Mouse (Mus musculus) kidney, embryonic 14.5 days (tissue): ENCODE data around the gene Aff1. TPM values are rescaled to one million over a fixed set of nuclear protein-coding genes. Genes with fewer than 3 reads are reported as not detected.
A peak's percentile ranks its signal among the peaks of the same experiment; 100 is the strongest.

Source experiments
- ATAC-seq: fragments of 200-750 bp; cut with Nextera tagmentation; 2 replicates; pipeline ENCODE4 v1.8.0; 2017; ENCODE audit warnings: moderate number of reproducible peaks, mild to moderate bottlenecking, moderate TSS enrichment, moderate library complexity; ENCODE audit not compliant: low FRiP score, low TSS enrichment
- H3K27ac ChIP-seq: fragments of 300-500 bp; sonication (generic); 2 replicates; pipeline ENCODE4 v1.5.1; 2014; ENCODE audit warnings: low read depth, mild to moderate bottlenecking, low read length, moderate library complexity, mixed read lengths
- H3K27me3 ChIP-seq: fragments of 300-500 bp; sonication (generic); 2 replicates; pipeline ENCODE4 v1.6.1; 2014; ENCODE audit warnings: mild to moderate bottlenecking, low read length; ENCODE audit not compliant: control insufficient read depth, insufficient read depth
- H3K36me3 ChIP-seq: fragments of 300-500 bp; sonication (generic); 2 replicates; pipeline ENCODE4 v1.6.1; 2014; ENCODE audit warnings: low read length, mixed read lengths; ENCODE audit not compliant: control insufficient read depth, insufficient read depth
- H3K4me1 ChIP-seq: fragments of 300-500 bp; sonication (generic); 2 replicates; pipeline ENCODE4 v1.6.1; 2014; ENCODE audit warnings: low read length, mixed read lengths; ENCODE audit not compliant: control insufficient read depth, insufficient read depth
- H3K4me2 ChIP-seq: fragments of 300-500 bp; sonication (generic); replicated peaks from 2 replicates; pipeline ENCODE4 v1.6.1; 2014; ENCODE audit warnings: low read depth, mild to moderate bottlenecking, low read length
- H3K4me3 ChIP-seq: fragments of 300-500 bp; sonication (generic); 2 replicates; pipeline ENCODE4 v1.5.1; 2014; ENCODE audit warnings: mild to moderate bottlenecking, low read length
- H3K9ac ChIP-seq: fragments of 300-500 bp; sonication (generic); 2 replicates; pipeline ENCODE4 v1.6.1; 2014; ENCODE audit warnings: low read depth, mild to moderate bottlenecking, low read length, moderate library complexity
- H3K9me3 ChIP-seq: fragments of 300-500 bp; sonication (generic); 2 replicates; pipeline ENCODE4 v1.6.1; 2016; ENCODE audit warnings: low read length; ENCODE audit not compliant: control insufficient read depth
- WGBS: fragments of 180-500 bp; shearing (Covaris S2); extraction: QIAGEN DNeasy Blood & Tissue Kit; methylation state at CpG from one replicate; pipeline ENCODE4 v1.1.7; 2014; 5-methylcytosine and 5-hydroxymethylcytosine counted together
- polyA plus RNA-seq: library from polyadenylated mRNA; unstranded; fragments of >200 nt; fragmentation: Nextera tagmentation; extraction: Ambion mirVana; gene quantifications from 2 replicates; pipeline ENCODE4 v1.2.1, GENCODE M21; 2014

Gene Aff1
- polyA plus RNA-seq, 1 experiment from 2014 or later = 14.4 TPM

- Histone ChIP-seq H3K27me3 (no peaks in the 10 kb centered on the region), H3K4me3 (no peak overlapping the region), H3K4me2 (no peak overlapping the region), H3K9me3 (no peaks in the 10 kb centered on the region), H3K27ac (no peak overlapping the region), H3K36me3 (no peaks in the 10 kb centered on the region), H3K9ac (no peak overlapping the region), H3K4me1 (peaks cover 16% of the 10 kb centered on the region; the same call in 1 of the 2 replicates)
- no peak for ATAC-seq
- WGBS = 96% methylated on average over 3 of the region's 3 CpGs
Measured at GRCm38 (mm10) chr5:103816718-103817117, 124.5 kb downstream of the Aff1 start.

DNA sequence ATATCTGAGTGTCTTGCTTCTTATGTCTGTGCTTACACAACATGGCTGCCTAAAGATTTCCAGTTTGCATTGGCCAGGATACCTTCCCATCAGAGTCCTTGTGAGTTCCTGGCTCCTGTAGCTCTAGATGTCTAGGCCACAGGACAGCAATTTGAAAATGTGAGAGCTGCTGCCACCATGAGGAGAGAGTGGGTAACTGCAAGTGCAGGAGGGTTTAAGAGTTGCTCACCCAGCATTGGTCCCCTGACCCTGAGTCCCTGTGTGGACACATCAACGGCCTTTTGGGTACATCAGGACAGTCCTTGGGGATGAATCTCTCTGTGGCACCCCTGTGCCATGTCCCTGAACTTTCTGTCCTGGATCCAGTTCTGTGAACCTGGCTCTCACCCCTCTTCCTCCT, 125.6 kb downstream of the Aff1 start:
- H3K36me3 ChIP-seq = no peaks in the 10 kb centered on the region
- peaks cover 16% of the 10 kb centered on the region; the same call in 1 of the 2 replicates for H3K4me1 ChIP-seq
- H3K4me3 ChIP-seq = no peak overlapping the region
- H3K27ac ChIP-seq = no peak overlapping the region
- no peak overlapping the region for H3K9ac ChIP-seq
- ATAC-seq = peak; percentile 44; the same call in 1 of the 2 replicates
- no peaks in the 10 kb centered on the region for H3K9me3 ChIP-seq
- WGBS = 0% methylated on average over 1 of the region's 1 CpGs
- no peaks in the 10 kb centered on the region for H3K27me3 ChIP-seq
- no peak overlapping the region for H3K4me2 ChIP-seq

GRCm38 (mm10) chr5:103818602-103819001, 126.4 kb downstream of the Aff1 start:
- H3K27ac ChIP-seq = no peak overlapping the region
- no peaks in the 10 kb centered on the region for H3K9me3 ChIP-seq
- H3K4me3 ChIP-seq = no peak overlapping the region
- no peaks in the 10 kb centered on the region for H3K27me3 ChIP-seq
- no peaks in the 10 kb centered on the region for H3K36me3 ChIP-seq
- WGBS = 86% methylated on average over 9 of the region's 9 CpGs
- no peak overlapping the region for H3K9ac ChIP-seq
- no peak overlapping the region for H3K4me2 ChIP-seq
- H3K4me1 ChIP-seq = peaks cover 16% of the 10 kb centered on the region; the same call in 1 of the 2 replicates
- no peak for ATAC-seq

DNA sequence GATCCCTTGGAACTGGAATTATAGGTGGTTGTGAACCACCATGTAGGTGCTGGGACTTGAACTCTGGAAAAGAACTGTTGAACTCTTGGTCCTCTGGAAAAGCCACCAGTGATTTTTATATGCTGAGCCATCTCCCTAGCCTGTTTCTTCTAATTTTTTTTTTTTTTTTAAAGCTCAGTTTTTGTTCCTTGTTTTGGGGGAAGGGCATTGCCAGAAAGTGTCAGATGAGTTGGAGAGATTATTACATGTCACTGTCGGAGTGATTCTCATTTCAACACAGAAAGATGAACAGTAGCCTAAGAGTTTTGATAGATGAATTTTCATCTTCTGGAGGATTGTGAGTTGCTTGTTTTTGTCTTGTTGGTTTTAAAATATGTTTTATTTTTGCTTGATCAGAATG, 127.5 kb downstream of the Aff1 start:
- Histone ChIP-seq H3K4me1 (peaks cover 11% of the 10 kb centered on the region; the same call in 1 of the 2 replicates), H3K9ac (no peak overlapping the region), H3K27ac (no peak overlapping the region), H3K27me3 (no peaks in the 10 kb centered on the region), H3K9me3 (no peaks in the 10 kb centered on the region), H3K4me2 (no peak overlapping the region), H3K36me3 (no peaks in the 10 kb centered on the region), H3K4me3 (no peak overlapping the region)
- WGBS = 94% methylated on average over 1 of the region's 1 CpGs
- ATAC-seq = no peak

DNA sequence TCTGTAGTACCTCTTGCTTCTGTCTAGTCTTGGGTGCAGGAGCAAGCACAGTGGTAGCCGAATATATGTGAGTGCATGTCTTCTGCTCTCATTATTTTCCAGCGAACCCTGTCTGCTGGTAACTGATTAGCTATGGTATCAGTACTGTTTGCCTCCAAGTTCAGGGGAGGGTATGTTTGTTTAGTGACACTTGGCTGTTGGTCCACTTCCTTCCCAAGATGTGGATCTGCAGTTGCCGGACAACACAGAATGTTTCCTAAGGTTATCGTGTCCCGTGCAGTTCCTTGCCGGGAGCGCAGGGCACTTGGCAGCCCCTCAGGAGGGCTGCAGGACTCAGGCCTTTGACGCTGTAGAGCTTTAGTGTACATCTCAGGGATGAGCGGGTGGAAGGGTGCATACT, 128.9 kb downstream of the Aff1 start:
- no peak for ATAC-seq
- H3K27ac ChIP-seq = no peak overlapping the region
- no peaks in the 10 kb centered on the region for H3K9me3 ChIP-seq
- H3K4me2 ChIP-seq = no peak overlapping the region
- no peaks in the 10 kb centered on the region for H3K27me3 ChIP-seq
- peaks cover 9% of the 10 kb centered on the region; the same call in 1 of the 2 replicates for H3K4me1 ChIP-seq
- no peak overlapping the region for H3K9ac ChIP-seq
- peaks cover 2% of the 10 kb centered on the region for H3K36me3 ChIP-seq
- no peak overlapping the region for H3K4me3 ChIP-seq
- WGBS = 68% methylated on average over 9 of the region's 9 CpGs

DNA sequence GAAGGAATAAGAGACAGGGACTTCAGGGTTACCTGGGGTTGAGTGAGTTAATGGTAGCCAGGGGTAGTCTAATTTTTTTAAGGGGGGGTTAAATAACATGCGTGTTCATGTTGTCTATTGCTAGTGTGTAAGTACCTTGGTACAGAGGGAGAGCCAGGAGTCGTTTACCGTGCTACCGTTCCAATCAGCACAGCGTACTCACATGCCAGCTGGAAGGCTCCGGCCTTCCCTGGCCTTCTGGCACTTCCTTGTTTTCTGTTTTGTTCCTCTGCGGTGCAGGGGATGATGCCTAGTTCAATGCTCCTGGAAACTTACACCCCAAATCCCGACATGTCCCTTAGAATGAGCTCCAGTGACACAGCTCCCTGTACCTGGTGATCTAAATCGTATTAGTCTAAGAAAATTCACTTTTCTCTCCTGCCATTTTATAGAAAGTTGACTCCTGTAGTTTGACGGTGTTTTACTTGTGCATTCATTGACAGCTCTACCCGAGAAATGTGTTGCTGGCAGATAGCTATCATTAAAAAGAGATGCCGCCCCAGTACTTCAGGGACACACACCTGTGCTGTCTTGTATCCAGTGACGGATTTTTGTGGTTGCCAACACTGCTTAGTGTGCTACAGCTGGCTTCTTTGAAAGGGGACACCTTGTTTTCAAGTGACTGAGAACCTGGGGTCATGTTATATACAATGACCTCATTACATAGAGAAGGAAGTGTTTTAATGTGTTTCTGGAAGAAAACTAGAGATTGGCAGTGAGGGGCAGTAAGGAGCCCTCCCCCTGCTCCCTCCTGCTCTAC, 129.5 kb downstream of the Aff1 start:
- H3K27me3 ChIP-seq = no peaks in the 10 kb centered on the region
- H3K4me3 ChIP-seq = no peak overlapping the region
- no peak for ATAC-seq
- no peak overlapping the region for H3K9ac ChIP-seq
- H3K4me2 ChIP-seq = no peak overlapping the region
- no peak overlapping the region for H3K27ac ChIP-seq
- WGBS = 69% methylated on average over 13 of the region's 13 CpGs
- peaks cover 7% of the 10 kb centered on the region for H3K36me3 ChIP-seq
- H3K4me1 ChIP-seq = peaks cover 9% of the 10 kb centered on the region; the same call in 1 of the 2 replicates
- no peaks in the 10 kb centered on the region for H3K9me3 ChIP-seq

- no peaks in the 10 kb centered on the region for H3K9me3 ChIP-seq
- 90% methylated on average over 5 of the region's 5 CpGs for WGBS
- H3K27me3 ChIP-seq = no peaks in the 10 kb centered on the region
- H3K36me3 ChIP-seq = peaks cover 7% of the 10 kb centered on the region
- peaks cover 9% of the 10 kb centered on the region; the same call in 1 of the 2 replicates for H3K4me1 ChIP-seq
- no peak overlapping the region for H3K4me2 ChIP-seq
- no peak overlapping the region for H3K9ac ChIP-seq
- no peak overlapping the region for H3K27ac ChIP-seq
- ATAC-seq = no peak
- no peak overlapping the region for H3K4me3 ChIP-seq
Measured at GRCm38 (mm10) chr5:103822949-103823348, 130.8 kb downstream of the Aff1 start.

DNA sequence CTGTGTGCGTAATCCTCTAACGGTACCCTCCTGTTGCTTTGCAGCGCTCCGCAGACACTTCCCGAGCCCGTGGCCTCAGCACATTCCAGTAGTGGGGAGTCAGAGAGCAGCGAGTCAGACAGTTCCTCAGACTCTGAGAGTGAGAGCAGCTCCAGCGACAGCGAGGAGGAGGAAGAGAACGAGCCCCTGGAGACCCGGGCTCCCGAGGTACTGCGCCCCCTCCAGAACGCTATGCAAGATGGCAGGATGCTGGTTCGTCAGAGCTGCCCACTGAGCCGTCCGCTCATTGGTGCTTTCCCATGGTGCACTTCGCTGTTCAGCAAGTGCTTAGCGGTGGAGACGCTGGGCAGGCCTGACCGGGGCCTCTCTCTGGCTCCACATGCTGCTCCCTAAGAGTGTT, 136.1 kb downstream of the Aff1 start:
- Histone ChIP-seq H3K36me3 (peaks cover 13% of the 10 kb centered on the region), H3K9ac (no peak overlapping the region), H3K27ac (peak overlapping the region; percentile 39; the same call in 1 of the 2 replicates), H3K27me3 (no peaks in the 10 kb centered on the region), H3K4me3 (no peak overlapping the region), H3K9me3 (no peaks in the 10 kb centered on the region), H3K4me1 (peaks cover 17% of the 10 kb centered on the region; the same call in 1 of the 2 replicates), H3K4me2 (no peak overlapping the region)
- 0 out of 2 replicates have a peak, but pooled peaks have one; percentile 45 for ATAC-seq
- WGBS = 71% methylated on average over 21 of the region's 21 CpGs

GRCm38 (mm10) chr5:103828729-103829128, 136.6 kb downstream of the Aff1 start:
- no peaks in the 10 kb centered on the region for H3K9me3 ChIP-seq
- H3K4me1 ChIP-seq = peaks cover 17% of the 10 kb centered on the region; the same call in 1 of the 2 replicates
- no peak overlapping the region for H3K4me2 ChIP-seq
- H3K27ac ChIP-seq = peak overlapping the region; percentile 39
- H3K36me3 ChIP-seq = peaks cover 17% of the 10 kb centered on the region
- no peak for ATAC-seq
- no peaks in the 10 kb centered on the region for H3K27me3 ChIP-seq
- no peak overlapping the region for H3K4me3 ChIP-seq
- H3K9ac ChIP-seq = no peak overlapping the region
- 45% methylated on average over 8 of the region's 8 CpGs for WGBS
